Mouse (Mus musculus): Measurements from ENCODE around the gene Trim44. TPM values are rescaled to one million over a fixed set of nuclear protein-coding genes. Genes with fewer than 3 reads are reported as not detected.

Trim44 gene
- polyA plus RNA-seq, 1 experiment from 2014 or later: 71.7 TPM

DNA sequence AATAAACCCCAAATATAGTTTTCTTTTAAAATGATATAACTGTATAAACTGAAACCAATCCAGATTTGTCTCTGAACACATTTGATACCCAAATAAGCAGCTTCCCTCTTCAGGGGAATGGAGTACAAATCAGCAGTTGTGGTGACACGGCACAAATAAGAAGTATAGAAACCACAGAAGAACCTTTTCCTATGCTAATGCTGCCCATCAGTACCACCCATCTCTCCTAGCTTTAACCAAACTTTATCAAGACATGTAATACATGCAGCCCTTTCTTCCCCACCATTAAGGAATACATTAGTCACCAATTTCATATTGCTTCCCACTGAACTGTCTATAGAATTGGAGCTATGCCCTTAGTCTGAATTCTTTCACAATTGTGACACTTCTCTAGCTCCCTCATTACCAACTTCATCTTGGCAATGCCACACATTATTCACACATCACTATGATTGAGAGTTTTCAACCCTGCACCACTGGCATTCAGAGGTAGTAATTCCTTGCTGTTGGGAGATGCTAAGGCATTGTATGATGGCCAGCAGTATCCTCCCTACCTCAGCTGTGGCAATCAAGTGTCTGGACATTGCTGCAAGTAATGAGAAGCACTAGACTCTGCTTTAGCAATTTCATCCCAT lies 44.6 kb downstream of the Trim44 start:
- Histone ChIP-seq H3K36me3 (ENCODE audit: control insufficient read depth, insufficient read depth, low read length) (no peaks in the 10 kb centered on the region), H3K27me3 (ENCODE audit: control insufficient read depth, insufficient read depth, low read length) (no peaks in the 10 kb centered on the region), H3K27ac (replicated peaks; ENCODE audit: low read depth, low read length) (no peak overlapping the region), H3K4me2 (ENCODE audit: low read length) (no peak overlapping the region), H3K9me3 (ENCODE audit: control insufficient read depth, low read length) (no peaks in the 10 kb centered on the region), H3K4me3 (replicated peaks; ENCODE audit: low read depth, low read length) (no peak overlapping the region), H3K9ac (replicated peaks; ENCODE audit: low read length) (no peak overlapping the region), H3K4me1 (ENCODE audit: control insufficient read depth, insufficient read depth, low read length) (no peaks in the 10 kb centered on the region)
- 90% methylated on average over 1 of the region's 1 CpGs for WGBS
- no peak for DNase-seq
- ATAC-seq (ENCODE audit: low FRiP score, low TSS enrichment): no peak

DNA sequence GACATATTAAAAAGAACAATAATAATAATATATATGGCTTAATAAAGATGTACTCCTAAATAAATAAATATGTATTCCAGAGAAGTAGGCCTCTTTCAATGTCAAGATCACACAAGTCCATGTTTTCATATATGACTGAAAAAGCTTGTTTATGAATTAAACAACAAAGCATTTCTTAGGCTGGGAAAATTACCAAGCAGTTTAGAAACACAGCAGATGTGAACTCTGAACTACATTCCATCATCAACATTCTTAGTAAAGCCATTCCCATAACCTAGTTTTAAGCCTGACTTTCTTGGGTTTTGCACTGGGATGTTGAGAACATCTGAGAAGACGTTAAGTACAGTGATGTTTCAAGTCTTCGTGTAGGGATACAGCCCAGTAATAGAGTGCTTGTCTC lies 45.4 kb downstream of the Trim44 start:
- no peaks in the 10 kb centered on the region for H3K4me1 ChIP-seq (ENCODE audit: control insufficient read depth, insufficient read depth, low read length)
- ATAC-seq (ENCODE audit: low FRiP score, low TSS enrichment) (no peak), DNase-seq (no peak)
- 85% methylated on average over 2 of the region's 2 CpGs for WGBS
- no peaks in the 10 kb centered on the region for H3K9me3 ChIP-seq (ENCODE audit: control insufficient read depth, low read length)
- H3K27ac ChIP-seq (replicated peaks; ENCODE audit: low read depth, low read length): no peak overlapping the region
- no peak overlapping the region for H3K4me2 ChIP-seq (ENCODE audit: low read length)
- no peaks in the 10 kb centered on the region for H3K27me3 ChIP-seq (ENCODE audit: control insufficient read depth, insufficient read depth, low read length)
- peaks cover 1% of the 10 kb centered on the region for H3K36me3 ChIP-seq (ENCODE audit: control insufficient read depth, insufficient read depth, low read length)
- H3K4me3 ChIP-seq (replicated peaks; ENCODE audit: low read depth, low read length): no peak overlapping the region
- H3K9ac ChIP-seq (replicated peaks; ENCODE audit: low read length): no peak overlapping the region

DNA sequence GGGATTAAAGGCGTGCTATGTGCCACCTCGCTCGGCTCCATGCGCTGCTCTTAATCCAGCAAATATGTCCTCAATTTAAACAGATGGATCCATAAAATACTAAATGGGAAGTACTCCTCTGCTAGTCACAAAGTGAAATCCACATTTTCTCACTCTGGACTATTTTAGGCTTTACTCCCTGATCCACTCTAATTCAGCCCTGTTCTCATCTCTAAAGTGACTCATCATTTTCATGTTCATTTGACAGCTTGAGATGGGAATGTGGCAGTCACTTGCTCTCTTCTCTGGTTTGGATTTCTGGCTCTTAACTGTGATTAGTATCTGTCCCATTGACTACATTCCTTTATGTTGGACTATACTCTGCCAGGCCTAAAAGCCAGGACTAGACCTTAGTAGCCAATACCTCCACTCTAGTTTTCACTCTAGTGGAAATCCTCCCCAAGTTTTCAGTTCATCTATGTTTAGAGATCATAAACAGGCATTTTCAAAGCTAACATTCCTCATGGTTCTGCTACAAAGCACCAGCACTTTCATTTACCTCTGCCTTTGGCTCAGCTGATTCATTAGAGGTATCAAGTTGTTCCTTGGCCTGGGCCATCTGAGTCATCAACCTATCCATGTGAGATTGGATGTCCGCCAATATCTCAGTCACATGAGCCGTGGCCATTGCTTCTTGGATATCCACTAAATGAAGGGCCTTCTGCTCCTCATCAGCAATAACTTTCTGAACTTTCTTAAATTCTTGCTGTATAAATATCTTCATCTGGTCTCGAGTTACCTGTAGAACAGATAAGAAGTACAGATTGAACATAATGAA lies 50.5 kb downstream of the Trim44 start:
- Histone ChIP-seq H3K27me3 (ENCODE audit: control insufficient read depth, insufficient read depth, low read length) (no peaks in the 10 kb centered on the region), H3K4me2 (ENCODE audit: low read length) (no peak overlapping the region), H3K36me3 (ENCODE audit: control insufficient read depth, insufficient read depth, low read length) (peaks cover 18% of the 10 kb centered on the region), H3K4me3 (replicated peaks; ENCODE audit: low read depth, low read length) (no peak overlapping the region), H3K9ac (replicated peaks; ENCODE audit: low read length) (no peak overlapping the region), H3K9me3 (ENCODE audit: control insufficient read depth, low read length) (no peaks in the 10 kb centered on the region), H3K4me1 (ENCODE audit: control insufficient read depth, insufficient read depth, low read length) (no peaks in the 10 kb centered on the region), H3K27ac (replicated peaks; ENCODE audit: low read depth, low read length) (no peak overlapping the region)
- ATAC-seq (ENCODE audit: low FRiP score, low TSS enrichment) (no peak), DNase-seq (no peak)
- WGBS: 98% methylated on average over 7 of the region's 7 CpGs

DNA sequence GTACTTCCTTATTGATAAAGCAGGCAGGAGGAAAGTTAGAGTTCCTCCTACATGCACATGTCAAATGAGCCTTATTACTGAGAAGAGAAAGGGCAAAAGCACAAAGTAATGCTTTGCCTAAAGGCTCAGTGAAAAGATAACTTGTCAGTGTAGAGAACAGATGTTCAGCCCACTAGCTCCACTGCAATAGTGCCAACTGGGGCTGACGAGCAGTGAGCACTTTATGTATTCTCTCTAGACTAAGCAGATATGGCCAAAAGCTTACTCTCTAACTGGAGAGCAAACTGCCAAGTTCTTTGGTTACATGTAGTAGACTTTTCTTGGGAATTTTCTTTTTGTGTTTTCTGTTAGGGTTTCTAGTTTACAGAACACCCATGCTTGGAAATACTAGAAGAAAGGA lies 53.6 kb downstream of the Trim44 start:
- no peak for ATAC-seq (ENCODE audit: low FRiP score, low TSS enrichment)
- Histone ChIP-seq H3K9ac (replicated peaks; ENCODE audit: low read length) (no peak overlapping the region), H3K36me3 (ENCODE audit: control insufficient read depth, insufficient read depth, low read length) (peaks cover 18% of the 10 kb centered on the region), H3K9me3 (ENCODE audit: control insufficient read depth, low read length) (no peaks in the 10 kb centered on the region), H3K4me2 (ENCODE audit: low read length) (no peak overlapping the region), H3K4me3 (replicated peaks; ENCODE audit: low read depth, low read length) (no peak overlapping the region), H3K27ac (replicated peaks; ENCODE audit: low read depth, low read length) (no peak overlapping the region), H3K27me3 (ENCODE audit: control insufficient read depth, insufficient read depth, low read length) (no peaks in the 10 kb centered on the region), H3K4me1 (ENCODE audit: control insufficient read depth, insufficient read depth, low read length) (no peaks in the 10 kb centered on the region)
- 74% methylated on average over 1 of the region's 1 CpGs for WGBS
- DNase-seq: no peak

GRCm38 (mm10) chr2:102341429-102341828 lies 66.2 kb downstream of the Trim44 start:
- Histone ChIP-seq H3K27me3 (ENCODE audit: control insufficient read depth, insufficient read depth, low read length) (no peaks in the 10 kb centered on the region), H3K4me3 (replicated peaks; ENCODE audit: low read depth, low read length) (no peak overlapping the region), H3K4me2 (ENCODE audit: low read length) (no peak overlapping the region), H3K4me1 (ENCODE audit: control insufficient read depth, insufficient read depth, low read length) (peaks cover 12% of the 10 kb centered on the region), H3K9ac (replicated peaks; ENCODE audit: low read length) (no peak overlapping the region), H3K36me3 (ENCODE audit: control insufficient read depth, insufficient read depth, low read length) (peaks cover 4% of the 10 kb centered on the region; the same call in 1 of the 2 replicates), H3K27ac (replicated peaks; ENCODE audit: low read depth, low read length) (no peak overlapping the region), H3K9me3 (ENCODE audit: control insufficient read depth, low read length) (no peaks in the 10 kb centered on the region)
- WGBS: 87% methylated on average over 2 of the region's 2 CpGs
- ATAC-seq (ENCODE audit: low FRiP score, low TSS enrichment) (no peak), DNase-seq (no peak)

- H3K4me2 ChIP-seq (ENCODE audit: low read length): no peak overlapping the region
- no peaks in the 10 kb centered on the region for H3K27me3 ChIP-seq (ENCODE audit: control insufficient read depth, insufficient read depth, low read length)
- H3K27ac ChIP-seq (replicated peaks; ENCODE audit: low read depth, low read length): no peak overlapping the region
- H3K36me3 ChIP-seq (ENCODE audit: control insufficient read depth, insufficient read depth, low read length): no peaks in the 10 kb centered on the region
- H3K9me3 ChIP-seq (ENCODE audit: control insufficient read depth, low read length): no peaks in the 10 kb centered on the region
- no peak overlapping the region for H3K9ac ChIP-seq (replicated peaks; ENCODE audit: low read length)
- H3K4me3 ChIP-seq (replicated peaks; ENCODE audit: low read depth, low read length): no peak overlapping the region
- H3K4me1 ChIP-seq (ENCODE audit: control insufficient read depth, insufficient read depth, low read length): peaks cover 12% of the 10 kb centered on the region
- peak; percentile 63 for DNase-seq
- 65% methylated on average over 1 of the region's 1 CpGs for WGBS
- no peak for ATAC-seq (ENCODE audit: low FRiP score, low TSS enrichment)
Observed at GRCm38 (mm10) chr2:102336816-102337215, 70.8 kb downstream of the Trim44 start.

GRCm38 (mm10) chr2:102331932-102332331 lies 75.7 kb downstream of the Trim44 start:
- H3K4me2 ChIP-seq (ENCODE audit: low read length): no peak overlapping the region
- H3K4me3 ChIP-seq (replicated peaks; ENCODE audit: low read depth, low read length): no peak overlapping the region
- no peaks in the 10 kb centered on the region for H3K36me3 ChIP-seq (ENCODE audit: control insufficient read depth, insufficient read depth, low read length)
- no peak overlapping the region for H3K9ac ChIP-seq (replicated peaks; ENCODE audit: low read length)
- DNase-seq (no peak), ATAC-seq (ENCODE audit: low FRiP score, low TSS enrichment) (no peak)
- 66% methylated on average over 2 of the region's 2 CpGs for WGBS
- no peaks in the 10 kb centered on the region for H3K9me3 ChIP-seq (ENCODE audit: control insufficient read depth, low read length)
- H3K27ac ChIP-seq (replicated peaks; ENCODE audit: low read depth, low read length): no peak overlapping the region
- H3K4me1 ChIP-seq (ENCODE audit: control insufficient read depth, insufficient read depth, low read length): peaks cover 5% of the 10 kb centered on the region
- no peaks in the 10 kb centered on the region for H3K27me3 ChIP-seq (ENCODE audit: control insufficient read depth, insufficient read depth, low read length)

GRCm38 (mm10) chr2:102331092-102331491 lies 76.5 kb downstream of the Trim44 start:
- no peak overlapping the region for H3K4me2 ChIP-seq (ENCODE audit: low read length)
- H3K9me3 ChIP-seq (ENCODE audit: control insufficient read depth, low read length): no peaks in the 10 kb centered on the region
- H3K9ac ChIP-seq (replicated peaks; ENCODE audit: low read length): no peak overlapping the region
- no peaks in the 10 kb centered on the region for H3K4me1 ChIP-seq (ENCODE audit: control insufficient read depth, insufficient read depth, low read length)
- WGBS: 86% methylated on average over 3 of the region's 3 CpGs
- ATAC-seq (ENCODE audit: low FRiP score, low TSS enrichment): no peak
- DNase-seq: no peak
- no peak overlapping the region for H3K27ac ChIP-seq (replicated peaks; ENCODE audit: low read depth, low read length)
- no peaks in the 10 kb centered on the region for H3K27me3 ChIP-seq (ENCODE audit: control insufficient read depth, insufficient read depth, low read length)
- no peaks in the 10 kb centered on the region for H3K36me3 ChIP-seq (ENCODE audit: control insufficient read depth, insufficient read depth, low read length)
- no peak overlapping the region for H3K4me3 ChIP-seq (replicated peaks; ENCODE audit: low read depth, low read length)

DNA sequence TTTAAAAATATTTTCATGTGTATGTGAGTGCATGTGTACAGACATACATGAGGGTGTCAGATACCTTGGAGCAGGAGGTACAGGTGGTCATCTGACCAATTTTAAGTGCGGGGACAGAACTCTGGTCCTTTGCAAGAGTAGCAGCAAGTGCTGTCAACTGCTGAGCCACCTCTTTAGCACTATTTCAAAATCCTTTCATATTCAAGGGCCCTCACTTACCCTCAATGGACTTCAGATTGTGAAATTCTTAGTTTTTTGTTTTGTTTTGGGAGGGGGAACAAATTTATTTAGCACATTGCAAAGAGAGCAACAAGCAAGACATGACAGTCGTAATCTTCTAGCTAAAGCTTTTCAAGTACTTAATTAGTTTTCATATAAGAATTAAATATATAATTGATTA lies 81.7 kb downstream of the Trim44 start:
- H3K4me1 ChIP-seq (ENCODE audit: control insufficient read depth, insufficient read depth, low read length): peaks cover 1% of the 10 kb centered on the region; the same call in 1 of the 2 replicates
- no peak overlapping the region for H3K4me3 ChIP-seq (replicated peaks; ENCODE audit: low read depth, low read length)
- H3K27me3 ChIP-seq (ENCODE audit: control insufficient read depth, insufficient read depth, low read length): no peaks in the 10 kb centered on the region
- H3K36me3 ChIP-seq (ENCODE audit: control insufficient read depth, insufficient read depth, low read length): no peaks in the 10 kb centered on the region
- H3K4me2 ChIP-seq (ENCODE audit: low read length): no peak overlapping the region
- no peaks in the 10 kb centered on the region for H3K9me3 ChIP-seq (ENCODE audit: control insufficient read depth, low read length)
- no peak overlapping the region for H3K9ac ChIP-seq (replicated peaks; ENCODE audit: low read length)
- 91% methylated on average over 2 of the region's 2 CpGs for WGBS
- DNase-seq (no peak), ATAC-seq (ENCODE audit: low FRiP score, low TSS enrichment) (no peak)
- H3K27ac ChIP-seq (replicated peaks; ENCODE audit: low read depth, low read length): no peak overlapping the region

All from midbrain, embryonic 14.5 days (tissue).